Mouse (Mus musculus): ENCODE results near the gene Stambpl1. TPM values are rescaled to one million over a fixed set of nuclear protein-coding genes. Genes with fewer than 3 reads are reported as not detected.

Gene Stambpl1
- polyA plus RNA-seq, 1 experiment from 2014 or later: 12.7 TPM

DNA sequence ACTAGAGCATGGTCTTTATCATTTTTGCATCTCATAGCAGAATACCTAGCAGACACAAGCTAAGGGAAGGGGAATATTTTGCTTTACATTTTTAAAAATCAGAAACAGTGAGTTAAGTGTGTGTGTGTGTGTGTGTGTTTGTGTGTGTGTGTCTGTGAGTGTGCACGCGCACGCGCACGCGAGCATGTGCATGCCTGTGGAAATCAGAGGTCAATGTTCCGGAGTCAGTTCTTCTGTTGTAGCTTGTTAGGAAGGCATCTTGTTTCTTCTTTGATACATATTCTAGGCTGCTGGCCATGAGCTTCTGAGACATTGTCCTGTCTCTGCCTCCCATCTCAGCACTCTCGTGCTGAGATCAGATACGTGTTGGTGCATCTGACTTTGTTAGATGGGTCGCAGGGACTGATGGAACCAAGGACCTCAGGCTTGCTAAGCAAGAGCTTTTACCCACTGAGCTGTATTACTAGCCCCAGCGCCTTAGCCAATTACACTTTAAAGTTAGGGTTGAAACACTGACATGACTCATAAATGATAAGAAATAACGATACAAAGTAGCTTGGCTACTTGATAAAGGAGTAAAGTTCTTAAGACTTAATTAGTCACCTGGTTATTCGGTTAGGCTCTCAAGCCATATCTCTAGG, 78.9 kb downstream of the Stambpl1 start:
- Histone ChIP-seq H3K36me3 (no peaks in the 10 kb centered on the region), H3K9me3 (no peaks in the 10 kb centered on the region), H3K4me1 (replicated peaks) (no peaks in the 10 kb centered on the region), H3K27ac (replicated peaks) (no peak overlapping the region), H3K9ac (no peak overlapping the region), H3K4me2 (no peak overlapping the region), H3K27me3 (no peaks in the 10 kb centered on the region), H3K4me3 (no peak overlapping the region)
- ATAC-seq (ENCODE audit: low read depth): no peak
- WGBS: 95% methylated on average over 13 of the region's 13 CpGs

DNA sequence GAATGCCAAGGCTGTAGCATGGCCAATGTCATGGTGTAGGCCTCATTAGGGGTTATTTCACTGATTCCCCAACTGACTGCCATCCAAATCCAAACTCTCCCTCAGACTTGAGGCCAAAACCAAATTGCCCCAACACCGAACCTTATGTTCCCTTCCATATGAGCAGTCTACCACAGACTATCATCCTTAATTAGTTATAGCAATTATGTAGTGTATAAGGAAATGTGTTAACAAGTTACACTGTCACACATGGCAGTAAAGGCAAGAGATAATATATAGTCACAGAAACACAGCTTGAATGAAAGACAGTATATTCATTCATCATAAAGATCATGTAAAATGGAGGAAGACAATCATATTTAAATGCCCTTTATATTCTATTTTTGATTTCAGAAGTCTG, 81.0 kb downstream of the Stambpl1 start:
- ATAC-seq (ENCODE audit: low read depth): no peak
- Histone ChIP-seq H3K27ac (replicated peaks) (no peak overlapping the region), H3K4me2 (no peak overlapping the region), H3K27me3 (no peaks in the 10 kb centered on the region), H3K9ac (no peak overlapping the region), H3K9me3 (no peaks in the 10 kb centered on the region), H3K36me3 (no peaks in the 10 kb centered on the region), H3K4me3 (no peak overlapping the region), H3K4me1 (replicated peaks) (no peaks in the 10 kb centered on the region)
- 100% methylated on average over 1 of the region's 1 CpGs for WGBS

DNA sequence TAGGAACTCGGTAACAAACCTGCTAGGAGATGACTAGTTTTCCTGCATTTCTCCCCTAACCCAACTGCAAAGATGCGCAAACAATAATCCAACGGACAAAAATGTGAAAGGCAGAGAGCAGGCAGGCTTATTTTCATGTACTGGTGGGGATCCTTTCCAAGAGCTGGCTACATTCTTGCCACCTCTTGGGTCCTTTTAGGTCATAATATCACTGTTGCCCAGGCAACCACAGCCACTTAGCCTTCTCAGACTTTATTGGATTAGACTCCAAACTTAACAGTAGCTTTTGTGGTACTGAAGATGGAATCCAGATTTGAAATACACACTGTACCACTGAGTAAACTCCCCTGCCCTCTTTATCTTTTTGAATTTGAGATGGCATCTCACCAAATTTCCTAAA, 86.0 kb downstream of the Stambpl1 start:
- Histone ChIP-seq H3K4me3 (no peak overlapping the region), H3K27ac (replicated peaks) (no peak overlapping the region), H3K9ac (no peak overlapping the region), H3K27me3 (no peaks in the 10 kb centered on the region), H3K9me3 (no peaks in the 10 kb centered on the region), H3K4me2 (no peak overlapping the region), H3K36me3 (no peaks in the 10 kb centered on the region), H3K4me1 (replicated peaks) (no peaks in the 10 kb centered on the region)
- 83% methylated on average over 3 of the region's 3 CpGs for WGBS
- no peak for ATAC-seq (ENCODE audit: low read depth)

DNA sequence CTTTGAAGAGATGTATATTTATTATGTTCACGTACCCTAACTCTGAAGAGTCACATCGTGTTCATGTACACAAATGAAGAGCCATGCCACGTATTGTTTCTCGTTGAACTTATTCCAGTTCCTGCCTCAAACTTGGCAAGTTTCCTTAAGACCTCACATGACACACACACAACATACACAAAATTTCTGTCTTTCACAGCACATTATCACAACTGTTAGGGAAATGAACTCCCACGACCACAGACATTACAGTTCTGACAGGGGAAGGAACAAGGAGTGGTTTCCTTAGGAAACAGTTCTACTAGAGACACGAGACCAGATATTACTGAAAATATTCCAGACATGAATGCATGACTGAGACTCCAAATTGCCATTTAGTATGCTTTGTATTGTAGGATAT, 91.6 kb downstream of the Stambpl1 start:
- Histone ChIP-seq H3K27me3 (no peaks in the 10 kb centered on the region), H3K4me3 (no peak overlapping the region), H3K4me2 (no peak overlapping the region), H3K9ac (no peak overlapping the region), H3K36me3 (no peaks in the 10 kb centered on the region), H3K9me3 (no peaks in the 10 kb centered on the region), H3K27ac (replicated peaks) (no peak overlapping the region), H3K4me1 (replicated peaks) (no peaks in the 10 kb centered on the region)
- ATAC-seq (ENCODE audit: low read depth): no peak
- WGBS: 86% methylated on average over 6 of the region's 6 CpGs

DNA sequence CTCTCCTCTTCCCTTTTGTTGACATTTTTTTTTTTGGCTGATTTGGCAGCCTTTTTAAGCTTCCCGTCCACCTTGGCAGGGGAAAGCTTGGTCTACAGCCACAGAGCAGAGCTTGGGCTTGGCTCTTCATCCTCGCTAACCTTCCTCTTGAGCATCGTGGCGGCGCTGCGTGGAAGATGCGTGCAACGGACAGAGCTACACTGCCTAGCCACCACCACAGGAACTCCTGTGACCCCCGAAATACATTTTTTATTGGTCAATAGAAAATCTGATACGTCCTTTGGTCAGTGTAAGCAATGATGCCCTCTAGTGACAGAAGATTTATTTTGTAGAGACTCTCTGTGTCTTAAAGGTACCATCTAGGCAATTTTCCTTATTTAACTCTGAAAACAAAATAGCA, 92.4 kb downstream of the Stambpl1 start:
- no peaks in the 10 kb centered on the region for H3K4me1 ChIP-seq (replicated peaks)
- H3K4me2 ChIP-seq: no peak overlapping the region
- no peak overlapping the region for H3K9ac ChIP-seq
- H3K9me3 ChIP-seq: no peaks in the 10 kb centered on the region
- H3K27ac ChIP-seq (replicated peaks): no peak overlapping the region
- ATAC-seq (ENCODE audit: low read depth): no peak
- WGBS: 65% methylated on average over 10 of the region's 10 CpGs
- no peak overlapping the region for H3K4me3 ChIP-seq
- H3K36me3 ChIP-seq: no peaks in the 10 kb centered on the region
- no peaks in the 10 kb centered on the region for H3K27me3 ChIP-seq

DNA sequence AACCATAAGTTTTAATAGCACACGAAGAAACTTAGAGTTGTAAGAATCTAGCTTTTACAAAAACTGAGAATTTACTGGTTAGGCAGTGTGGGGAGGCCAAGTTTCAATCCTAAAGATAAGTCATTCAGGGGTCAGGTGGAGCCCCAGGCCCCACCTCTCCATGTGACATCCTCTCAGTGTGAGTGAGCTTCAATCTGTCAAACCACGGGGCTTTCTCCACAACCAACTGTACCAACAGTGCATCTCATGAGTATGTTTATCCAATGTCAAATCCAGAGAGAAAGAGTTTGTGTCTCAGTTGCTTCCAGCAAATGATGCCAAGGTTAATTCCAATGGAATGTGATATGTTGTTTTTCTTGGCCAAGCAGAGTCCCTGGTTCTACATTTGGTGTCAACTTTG, 92.8 kb downstream of the Stambpl1 start:
- H3K4me1 ChIP-seq (replicated peaks): peaks cover under 1% of the 10 kb centered on the region; the same call in 1 of the 2 replicates
- no peak overlapping the region for H3K27ac ChIP-seq (replicated peaks)
- no peak for ATAC-seq (ENCODE audit: low read depth)
- H3K36me3 ChIP-seq: no peaks in the 10 kb centered on the region
- H3K27me3 ChIP-seq: no peaks in the 10 kb centered on the region
- H3K9me3 ChIP-seq: no peaks in the 10 kb centered on the region
- H3K9ac ChIP-seq: no peak overlapping the region
- 66% methylated on average over 2 of the region's 2 CpGs for WGBS
- H3K4me3 ChIP-seq: no peak overlapping the region
- no peak overlapping the region for H3K4me2 ChIP-seq

DNA sequence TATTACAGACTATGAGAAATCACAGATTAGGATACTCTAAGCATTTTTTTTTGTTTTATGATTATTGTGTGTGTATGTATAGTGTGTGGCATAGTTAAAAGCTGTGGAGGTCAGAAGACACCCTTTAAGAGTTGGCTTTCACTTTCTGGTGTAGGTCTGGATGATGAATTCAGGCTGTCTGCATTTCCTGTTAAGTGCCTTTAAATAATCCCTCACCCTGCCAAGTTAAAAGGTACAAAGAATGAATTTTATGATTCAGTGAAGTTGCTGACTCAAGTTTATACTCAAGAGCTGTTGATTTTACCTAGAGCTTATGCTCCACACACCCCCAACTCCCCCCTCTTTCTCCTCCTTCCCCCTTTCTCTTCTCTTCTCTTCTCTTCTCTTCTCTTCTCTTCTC, 95.2 kb downstream of the Stambpl1 start:
- Histone ChIP-seq H3K4me1 (replicated peaks) (peaks cover 16% of the 10 kb centered on the region), H3K27ac (replicated peaks) (no peak overlapping the region), H3K9ac (no peak overlapping the region), H3K4me3 (no peak overlapping the region), H3K4me2 (no peak overlapping the region), H3K27me3 (peaks cover 6% of the 10 kb centered on the region; the same call in 1 of the 2 replicates), H3K9me3 (no peaks in the 10 kb centered on the region), H3K36me3 (no peaks in the 10 kb centered on the region)
- no peak for ATAC-seq (ENCODE audit: low read depth)

DNA sequence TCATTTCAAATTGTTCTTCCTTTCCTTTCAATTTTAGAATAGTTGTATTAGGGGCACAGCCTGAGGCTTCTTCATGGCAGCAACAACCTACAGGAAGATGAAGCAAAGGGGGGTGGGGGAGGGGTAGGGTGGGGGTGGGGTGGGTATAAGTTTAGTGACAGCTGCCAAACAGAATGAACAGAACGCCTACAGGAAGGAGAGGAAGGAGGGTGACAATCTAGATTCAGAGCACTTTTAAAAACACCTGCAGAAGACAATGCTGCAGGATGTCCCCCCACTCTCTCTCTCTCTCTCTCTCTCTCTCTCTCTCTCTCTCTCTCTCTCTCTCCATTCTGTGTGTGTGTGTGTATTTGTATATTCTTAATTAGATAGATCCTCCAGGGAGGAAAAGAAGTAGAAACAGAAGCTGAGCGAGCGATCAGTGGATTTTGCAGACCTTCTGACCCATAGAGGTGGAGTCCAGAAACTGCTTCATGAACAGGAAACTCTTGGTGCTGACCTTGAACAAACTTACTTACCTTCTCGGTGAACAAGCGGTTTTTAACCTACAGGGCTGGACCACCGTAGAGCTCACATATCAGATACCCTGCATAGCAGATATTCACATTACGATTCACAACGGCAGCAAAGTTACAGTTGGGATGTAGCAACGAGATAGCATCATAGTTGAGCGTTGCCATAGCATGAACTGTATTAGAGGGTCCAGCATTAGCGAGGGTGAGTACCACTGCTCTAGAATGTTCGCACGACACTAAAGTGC, 95.8 kb downstream of the Stambpl1 start:
- H3K27me3 ChIP-seq: peaks cover 6% of the 10 kb centered on the region; the same call in 1 of the 2 replicates
- H3K4me3 ChIP-seq: no peak overlapping the region
- no peak for ATAC-seq (ENCODE audit: low read depth)
- H3K36me3 ChIP-seq: no peaks in the 10 kb centered on the region
- no peak overlapping the region for H3K4me2 ChIP-seq
- H3K4me1 ChIP-seq (replicated peaks): peaks cover 16% of the 10 kb centered on the region
- no peaks in the 10 kb centered on the region for H3K9me3 ChIP-seq
- H3K27ac ChIP-seq (replicated peaks): no peak overlapping the region
- H3K9ac ChIP-seq: no peak overlapping the region
- 87% methylated on average over 13 of the region's 13 CpGs for WGBS

DNA sequence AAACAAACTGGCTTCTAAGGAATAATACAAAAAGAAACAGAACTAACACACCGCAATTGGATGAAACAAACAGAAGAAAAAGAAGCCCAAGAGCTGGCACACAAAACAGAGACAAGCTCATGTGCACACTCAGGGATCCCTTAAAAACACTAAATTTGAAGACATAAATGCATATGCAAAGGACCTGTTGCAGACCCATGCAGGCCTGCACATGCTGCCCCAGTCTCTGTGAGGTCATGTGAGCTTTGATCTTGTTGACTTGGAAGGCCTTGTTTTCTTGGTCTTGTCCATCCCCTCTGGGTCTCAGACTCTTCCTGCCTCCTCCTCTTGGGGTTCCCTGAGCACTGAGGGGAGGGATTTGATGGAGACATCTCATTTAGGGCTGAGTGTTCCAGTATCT, 96.7 kb downstream of the Stambpl1 start:
- peaks cover 6% of the 10 kb centered on the region; the same call in 1 of the 2 replicates for H3K27me3 ChIP-seq
- no peaks in the 10 kb centered on the region for H3K9me3 ChIP-seq
- no peak overlapping the region for H3K4me2 ChIP-seq
- 97% methylated on average over 1 of the region's 1 CpGs for WGBS
- H3K27ac ChIP-seq (replicated peaks): no peak overlapping the region
- peaks cover 16% of the 10 kb centered on the region for H3K4me1 ChIP-seq (replicated peaks)
- H3K9ac ChIP-seq: no peak overlapping the region
- H3K4me3 ChIP-seq: no peak overlapping the region
- no peak for ATAC-seq (ENCODE audit: low read depth)
- H3K36me3 ChIP-seq: no peaks in the 10 kb centered on the region

Other genes with a start within 250 kb of the Stambpl1 start
- not detected in 2 replicates for gene Lipf, start 231.0 kb upstream of the Stambpl1 start, polyA plus RNA-seq (2015; fragmentation: Nextera tagmentation; extraction: Ambion mirVana)
- not detected in 2 replicates for gene Lipk, start 183.9 kb upstream of the Stambpl1 start, polyA plus RNA-seq (2015; fragmentation: Nextera tagmentation; extraction: Ambion mirVana)
- gene Lipn, start 124.9 kb upstream of the Stambpl1 start, polyA plus RNA-seq (2015; fragmentation: Nextera tagmentation; extraction: Ambion mirVana): not detected in 2 replicates
- not detected in 2 replicates for gene Lipm, start 91.3 kb upstream of the Stambpl1 start, polyA plus RNA-seq (2015; fragmentation: Nextera tagmentation; extraction: Ambion mirVana)
- gene Ankrd22, start 26.2 kb upstream of the Stambpl1 start, polyA plus RNA-seq (2015; fragmentation: Nextera tagmentation; extraction: Ambion mirVana): not detected in 2 replicates
- gene Acta2, start 63.4 kb downstream of the Stambpl1 start, polyA plus RNA-seq (2015; fragmentation: Nextera tagmentation; extraction: Ambion mirVana): 28.1 and 52.1 TPM in 2 replicates
- 1.0 and 1.3 TPM in 2 replicates for gene Fas, start 98.4 kb downstream of the Stambpl1 start, polyA plus RNA-seq (2015; fragmentation: Nextera tagmentation; extraction: Ambion mirVana)